Mouse (Mus musculus) effector memory CD4-positive, alpha-beta T cell, adult 5 months (primary cell): ENCODE results near the gene H2-M3. TPM values are rescaled to one million over a fixed set of nuclear protein-coding genes. Genes with fewer than 3 reads are reported as not detected.

Source experiments
- polyA plus RNA-seq: library from polyadenylated mRNA; unstranded; fragments of 100-300 nt; shearing (Covaris generic); gene quantifications from one replicate; pipeline ENCODE4 v1.2.1, GENCODE M21; 2017

Gene H2-M3
- 86.2 TPM for polyA plus RNA-seq

DNA sequence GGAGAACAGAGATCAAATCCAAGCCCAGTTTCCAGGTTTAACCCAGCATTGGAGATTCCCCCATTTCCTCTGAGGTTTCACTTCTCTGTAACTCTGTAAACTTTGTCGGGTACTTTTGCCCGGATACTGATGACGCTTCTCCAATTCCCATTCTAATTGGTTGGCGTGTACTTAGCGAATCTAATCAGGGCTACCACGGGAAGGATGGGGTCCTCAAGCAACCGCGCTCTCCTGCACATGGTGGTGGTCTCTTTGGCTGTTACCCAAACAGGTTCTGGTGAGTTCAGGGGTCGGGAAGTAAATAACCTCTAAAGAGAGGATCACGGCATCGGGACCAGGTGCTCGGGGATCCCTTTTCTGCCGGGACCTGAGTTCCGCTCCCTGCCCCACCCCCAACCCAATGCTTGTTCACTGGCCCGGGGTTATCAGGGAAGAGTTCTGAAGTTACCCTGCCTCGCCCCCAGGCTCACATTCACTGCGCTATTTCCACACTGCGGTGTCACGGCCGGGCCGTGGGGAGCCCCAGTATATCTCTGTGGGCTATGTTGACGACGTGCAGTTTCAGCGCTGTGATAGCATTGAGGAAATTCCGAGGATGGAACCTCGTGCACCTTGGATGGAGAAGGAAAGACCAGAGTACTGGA lies at the start of gene H2-M3:
H2-M3 (plus strand) TSS at position 163 of the 644 bp plus-strand sequence.

DNA sequence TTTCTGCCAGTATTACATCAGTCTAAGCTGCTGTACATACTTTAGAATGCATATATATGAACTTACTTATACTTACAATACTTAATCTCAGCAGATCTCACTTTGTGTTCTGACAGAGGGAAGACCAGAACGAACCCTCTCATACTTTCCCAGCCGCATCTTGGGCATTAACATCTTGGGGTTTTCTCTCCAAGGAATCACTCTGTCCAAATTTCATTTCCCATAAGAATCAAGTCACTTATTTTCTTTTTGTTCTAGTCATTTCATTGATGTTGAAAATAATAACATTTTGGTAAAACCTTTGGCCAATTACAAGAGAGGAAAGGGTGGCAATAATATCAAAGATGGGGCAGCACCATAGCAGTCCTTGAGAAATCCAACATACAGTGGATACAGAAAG lies 32.8 kb upstream of the H2-M3 start, which contains the start of gene Olfr97:
Olfr97 (minus strand) TSS at position 101 of the 400 bp plus-strand sequence.

DNA sequence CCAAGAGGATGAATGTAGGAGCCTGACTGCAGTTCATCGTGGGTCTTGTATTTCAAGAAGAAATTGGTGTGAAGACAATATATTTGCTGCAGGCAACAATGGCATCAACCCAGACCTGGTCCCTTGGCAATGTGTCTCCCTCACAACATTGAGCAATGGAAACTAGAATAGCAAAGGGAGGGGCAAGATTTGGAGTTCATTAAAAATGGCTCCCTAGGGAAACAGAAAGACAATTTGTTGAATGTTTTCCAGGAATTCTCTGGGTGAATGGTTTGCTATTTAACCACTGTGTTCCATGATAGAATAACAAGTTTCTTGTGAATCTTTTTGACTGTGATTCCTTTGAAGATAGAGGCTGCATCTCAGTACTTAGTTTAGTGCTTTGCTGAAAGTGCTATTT lies 6.4 kb upstream of the H2-M3 start, which contains the start of gene Olfr98:
Olfr98 (minus strand) TSS at position 124 of the 400 bp plus-strand sequence.

DNA sequence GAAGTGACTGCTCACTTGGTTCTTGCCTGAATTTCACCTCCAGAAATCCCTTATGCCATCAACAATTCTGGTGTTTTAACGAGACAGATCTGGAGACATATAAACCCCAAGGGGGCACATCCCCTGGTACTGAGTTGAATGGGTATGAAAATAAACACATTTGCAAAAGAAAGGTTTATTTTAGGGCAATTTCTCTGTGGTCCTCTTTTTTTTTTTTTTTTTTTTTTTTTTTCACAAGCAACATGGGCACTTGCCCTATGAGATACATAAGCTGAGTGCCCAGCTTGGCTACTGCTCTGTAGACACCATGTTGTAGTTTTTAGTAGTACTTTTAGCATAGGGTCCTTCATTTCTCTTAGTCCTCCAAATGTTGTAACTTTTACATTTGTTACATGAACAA lies 13.3 kb downstream of the H2-M3 start, which contains the start of gene Olfr99:
Olfr99 (minus strand) TSS at position 101 of the 400 bp plus-strand sequence.

DNA sequence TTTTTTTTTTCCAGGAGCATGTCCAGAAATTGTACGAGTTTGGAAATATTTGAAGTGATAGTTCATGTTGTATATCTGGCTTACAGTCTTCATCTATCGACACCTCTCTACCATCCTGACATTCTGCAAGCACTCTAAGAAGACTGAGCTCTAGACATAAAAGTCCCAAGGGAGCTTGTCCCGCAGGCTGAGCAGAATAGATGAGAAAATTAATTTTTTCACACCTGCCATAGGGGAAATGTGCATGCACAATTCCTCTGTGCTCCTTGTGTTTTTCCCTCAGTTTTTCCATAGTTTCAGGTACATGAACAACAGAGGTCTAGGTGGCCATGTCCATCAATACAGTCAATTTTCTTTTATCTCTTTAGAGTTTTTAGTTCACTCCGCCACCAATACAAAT lies 34.2 kb downstream of the H2-M3 start, which contains the start of gene Olfr101:
Olfr101 (minus strand) TSS at position 101 of the 400 bp plus-strand sequence.

DNA sequence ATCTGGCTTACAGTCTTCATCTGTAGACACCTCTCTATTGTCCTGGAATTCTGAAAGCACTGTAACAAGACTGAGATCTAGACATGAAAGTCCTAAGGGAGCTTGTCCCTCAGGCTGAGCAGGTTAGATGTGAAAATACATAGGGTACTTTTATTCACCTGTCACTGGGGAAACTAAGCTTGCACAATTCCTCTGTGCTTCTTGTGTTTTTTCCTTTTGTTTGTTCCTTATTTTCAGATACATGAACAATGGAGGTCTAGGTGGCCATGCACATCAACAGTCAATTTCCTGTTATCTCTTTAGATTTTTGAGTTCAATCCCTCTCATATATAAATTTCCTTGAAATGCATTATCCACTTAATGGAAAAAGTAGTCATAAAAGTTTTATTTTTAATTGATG lies 46.9 kb downstream of the H2-M3 start, which contains the start of gene Olfr102:
Olfr102 (minus strand) TSS at position 101 of the 400 bp plus-strand sequence.

Other genes starting within 250 kb of the H2-M3 start
- gene Mog, start 246.8 kb upstream of the H2-M3 start, polyA plus RNA-seq = not detected
- 14.8 TPM for gene Gabbr1, start 224.3 kb upstream of the H2-M3 start, polyA plus RNA-seq
- not detected for gene Olfr90, start 181.7 kb upstream of the H2-M3 start, polyA plus RNA-seq
- not detected for gene Olfr91, start 171.9 kb upstream of the H2-M3 start, polyA plus RNA-seq
- not detected for gene Olfr92, start 150.1 kb upstream of the H2-M3 start, polyA plus RNA-seq
- gene Olfr93, start 108.7 kb upstream of the H2-M3 start, polyA plus RNA-seq = not detected
- not detected for gene Ubd, start 76.3 kb upstream of the H2-M3 start, polyA plus RNA-seq
- gene Olfr94, start 69.2 kb upstream of the H2-M3 start, polyA plus RNA-seq = not detected
- not detected for gene Olfr95, start 57.1 kb upstream of the H2-M3 start, polyA plus RNA-seq
- gene Olfr96, start 50.1 kb upstream of the H2-M3 start, polyA plus RNA-seq = not detected
- gene Olfr97, start 32.9 kb upstream of the H2-M3 start, polyA plus RNA-seq = not detected
- not detected for gene Olfr98, start 6.5 kb upstream of the H2-M3 start, polyA plus RNA-seq
- gene Olfr99, start 13.2 kb downstream of the H2-M3 start, polyA plus RNA-seq = 2.2 TPM
- gene Olfr101, start 34.1 kb downstream of the H2-M3 start, polyA plus RNA-seq = not detected
- not detected for gene Olfr102, start 46.8 kb downstream of the H2-M3 start, polyA plus RNA-seq
- not detected for gene Olfr103, start 69.5 kb downstream of the H2-M3 start, polyA plus RNA-seq
- not detected for gene Olfr104-ps, start 89.4 kb downstream of the H2-M3 start, polyA plus RNA-seq
- not detected for gene Olfr105-ps, start 108.8 kb downstream of the H2-M3 start, polyA plus RNA-seq
- gene Olfr106-ps, start 120.2 kb downstream of the H2-M3 start, polyA plus RNA-seq = not detected
- gene Olfr107, start 129.0 kb downstream of the H2-M3 start, polyA plus RNA-seq = not detected
- gene Olfr108, start 175.3 kb downstream of the H2-M3 start, polyA plus RNA-seq = not detected
- gene Olfr109, start 188.7 kb downstream of the H2-M3 start, polyA plus RNA-seq = 0.10 TPM
- not detected for gene H2-M2, start 213.3 kb downstream of the H2-M3 start, polyA plus RNA-seq
- gene Olfr110, start 222.2 kb downstream of the H2-M3 start, polyA plus RNA-seq = not detected
- gene Olfr111, start 237.8 kb downstream of the H2-M3 start, polyA plus RNA-seq = not detected